Mouse (Mus musculus) embryonic fibroblast, embryonic 13.5 days (primary cell): ENCODE measurements around the gene Gm6377. TPM values are rescaled to one million over a fixed set of nuclear protein-coding genes. Genes with fewer than 3 reads are reported as not detected.

Experiments
- H3K27ac ChIP-seq: 2 replicates; pipeline ENCODE4 v1.5.1; 2012; ENCODE audit warnings: low read length, control low read depth, inconsistent platforms; ENCODE audit not compliant: insufficient read depth
- H3K4me1 ChIP-seq: 2 replicates; pipeline ENCODE4 v1.6.1; 2011; ENCODE audit warnings: low read length; ENCODE audit not compliant: control insufficient read depth, insufficient read depth
- H3K4me3 ChIP-seq: 2 replicates; pipeline ENCODE4 v1.5.1; 2011; ENCODE audit warnings: mild to moderate bottlenecking, control low read depth, low read length; ENCODE audit not compliant: insufficient read depth
- CTCF ChIP-seq: IDR thresholded peaks from 2 replicates; pipeline ENCODE4 v1.5.1; 2011; ENCODE audit warnings: mild to moderate bottlenecking, control low read depth, low read length, moderate library complexity, borderline replicate concordance; ENCODE audit not compliant: insufficient read depth
- POLR2A ChIP-seq: IDR thresholded peaks from 2 replicates; pipeline ENCODE4 v1.6.1; 2011; ENCODE audit warnings: low read depth, mild to moderate bottlenecking, control low read depth, low read length, moderate library complexity
- polyA plus RNA-seq: library from polyadenylated mRNA; stranded (reverse); fragments of >200 nt; gene quantifications from 2 replicates; pipeline ENCODE4 v1.2.4, GENCODE M21; 2011; ENCODE audit warnings: low read depth; ENCODE audit not compliant: missing spikeins, insufficient read length

The Gm6377 gene
- polyA plus RNA-seq: 0.30 TPM in 1 of 2 replicates, not detected in the other

DNA sequence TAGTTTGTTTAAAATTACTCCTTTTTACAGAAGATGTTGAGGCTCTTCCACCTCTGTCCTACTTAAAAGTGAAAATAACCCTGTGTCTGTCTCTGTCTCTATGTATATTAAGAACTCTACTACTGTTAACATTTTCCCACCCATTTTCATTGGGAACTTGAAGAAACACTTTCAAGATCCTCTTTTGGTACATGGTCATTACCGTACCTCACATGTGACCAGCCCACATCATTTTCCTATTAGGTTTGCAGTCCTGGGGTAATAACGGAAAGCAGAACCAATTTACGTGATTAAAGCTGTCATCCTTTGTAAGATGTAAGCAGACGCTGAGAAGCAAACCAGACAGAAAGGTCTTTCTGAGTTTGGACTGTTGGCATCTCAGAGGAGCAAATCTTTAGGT is at the start of gene Gm6377:
Gene Gm6377, plus strand, starts transcription at position 289 of the 400 bp plus-strand sequence.
- TF ChIP-seq POLR2A: no peak
- no peak for TF ChIP-seq CTCF
- H3K27ac ChIP-seq: no peak within 1 kb of the TSS
- no peak within 1 kb of the TSS for H3K4me3 ChIP-seq
- H3K4me1 ChIP-seq: no peaks in the 10 kb centered on the region

DNA sequence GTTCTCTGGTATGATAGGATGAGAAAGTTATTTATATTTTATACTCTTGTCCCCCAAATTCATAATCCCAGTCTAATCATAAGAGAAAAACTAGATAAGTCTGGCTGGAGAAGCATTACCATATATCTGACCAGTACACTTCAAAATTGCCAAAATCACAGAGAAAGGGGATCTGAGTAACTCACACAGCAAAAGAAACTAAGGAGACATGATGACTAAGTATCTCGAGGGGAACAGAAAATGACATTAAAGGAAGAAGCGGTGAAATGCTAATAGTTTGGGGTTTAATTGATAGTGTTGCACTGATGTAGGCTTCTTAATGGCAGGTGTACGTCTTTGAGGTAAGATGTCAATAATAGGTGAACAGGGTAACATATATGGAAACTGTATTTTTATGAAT is 49.4 kb upstream of the Gm6377 start:
- TF ChIP-seq POLR2A (no peak), CTCF (no peak)
- no peak overlapping the region for H3K4me3 ChIP-seq
- H3K4me1 ChIP-seq: no peaks in the 10 kb centered on the region
- H3K27ac ChIP-seq: no peak overlapping the region

DNA sequence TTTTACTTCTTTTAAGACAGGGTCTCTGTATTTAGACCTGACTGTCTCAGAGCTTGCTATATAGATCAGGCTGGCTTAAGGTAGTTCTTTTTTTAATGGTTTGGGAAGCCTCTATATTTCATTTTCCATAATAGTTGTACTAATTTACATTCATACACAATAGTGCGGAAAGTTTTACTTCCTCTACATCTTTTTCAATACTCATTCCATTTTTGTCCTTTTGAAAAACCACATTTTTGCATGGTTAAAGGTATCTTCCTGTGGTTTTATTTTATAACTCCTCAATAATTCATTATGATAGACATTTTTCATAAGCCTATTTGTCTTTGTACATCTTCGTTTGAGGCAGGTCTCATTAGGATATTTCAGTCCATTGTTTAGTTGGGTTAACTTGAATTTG is 45.3 kb upstream of the Gm6377 start:
- Histone ChIP-seq H3K4me1 (no peaks in the 10 kb centered on the region), H3K27ac (no peak overlapping the region), H3K4me3 (no peak overlapping the region)
- no peak for TF ChIP-seq CTCF
- TF ChIP-seq POLR2A: no peak

DNA sequence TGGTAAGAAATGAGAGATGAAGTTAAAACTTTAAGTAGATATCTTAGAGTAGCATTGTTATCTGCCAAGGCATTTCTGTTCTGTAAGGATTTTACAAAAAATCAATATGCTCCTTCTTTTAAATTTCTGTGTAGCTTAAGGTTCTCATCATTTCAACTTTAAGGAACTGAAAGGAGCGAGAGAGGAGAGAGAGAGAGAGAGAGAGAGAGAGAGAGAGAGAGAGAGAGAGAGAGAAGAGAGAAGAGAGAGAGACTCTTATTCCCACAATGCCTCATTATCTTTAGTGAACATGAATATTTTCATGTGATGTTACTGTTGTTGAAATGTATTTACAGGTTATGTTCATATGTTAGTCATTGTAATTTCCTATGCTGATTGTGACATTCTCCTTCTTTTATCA is 36.2 kb upstream of the Gm6377 start:
- Histone ChIP-seq H3K4me3 (no peak overlapping the region), H3K27ac (no peak overlapping the region), H3K4me1 (no peaks in the 10 kb centered on the region)
- no peak for TF ChIP-seq POLR2A
- TF ChIP-seq CTCF: no peak

DNA sequence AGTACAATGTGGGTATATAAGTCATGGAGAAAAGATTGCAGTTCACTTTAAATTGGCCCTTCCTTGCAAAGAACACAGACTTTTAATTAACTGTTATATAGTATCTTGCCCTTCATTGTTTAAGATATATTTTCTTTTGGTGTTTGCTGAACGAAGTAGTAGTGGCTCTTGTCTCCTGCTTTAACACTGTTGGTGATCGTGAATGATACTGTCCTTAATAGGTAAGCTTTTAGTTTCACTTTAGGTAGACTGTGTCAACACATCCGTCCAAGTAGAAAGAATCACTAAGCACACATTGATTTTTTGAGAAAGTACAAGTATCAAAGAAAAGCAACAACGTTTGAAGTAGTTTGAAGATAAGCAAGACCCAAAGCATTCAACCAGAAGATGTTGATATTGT is 35.7 kb upstream of the Gm6377 start:
- no peak for TF ChIP-seq POLR2A
- no peak for TF ChIP-seq CTCF
- Histone ChIP-seq H3K4me1 (no peaks in the 10 kb centered on the region), H3K4me3 (no peak overlapping the region), H3K27ac (no peak overlapping the region)

DNA sequence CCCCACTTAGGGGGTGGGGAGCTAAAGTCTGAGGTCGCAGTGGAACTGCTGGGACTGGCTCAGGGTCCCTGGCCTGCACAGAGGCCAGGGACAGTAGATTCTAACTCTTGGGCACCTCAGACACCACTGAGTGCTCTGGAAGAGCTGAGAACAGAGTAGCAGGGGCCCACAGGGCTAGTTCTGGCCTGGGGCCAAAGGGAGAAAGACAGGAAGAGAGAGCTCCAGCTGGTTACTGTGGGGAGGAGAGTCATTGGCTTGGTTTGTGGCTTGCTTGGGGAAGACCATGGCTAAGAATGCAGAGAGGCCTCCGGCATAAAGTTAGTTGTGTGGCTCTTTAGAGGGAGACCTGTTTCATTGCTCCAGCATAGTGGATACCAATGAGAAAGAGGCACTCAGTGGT is 21.5 kb upstream of the Gm6377 start:
- Histone ChIP-seq H3K4me1 (no peaks in the 10 kb centered on the region), H3K4me3 (no peak overlapping the region), H3K27ac (no peak overlapping the region)
- no peak for TF ChIP-seq CTCF
- no peak for TF ChIP-seq POLR2A

DNA sequence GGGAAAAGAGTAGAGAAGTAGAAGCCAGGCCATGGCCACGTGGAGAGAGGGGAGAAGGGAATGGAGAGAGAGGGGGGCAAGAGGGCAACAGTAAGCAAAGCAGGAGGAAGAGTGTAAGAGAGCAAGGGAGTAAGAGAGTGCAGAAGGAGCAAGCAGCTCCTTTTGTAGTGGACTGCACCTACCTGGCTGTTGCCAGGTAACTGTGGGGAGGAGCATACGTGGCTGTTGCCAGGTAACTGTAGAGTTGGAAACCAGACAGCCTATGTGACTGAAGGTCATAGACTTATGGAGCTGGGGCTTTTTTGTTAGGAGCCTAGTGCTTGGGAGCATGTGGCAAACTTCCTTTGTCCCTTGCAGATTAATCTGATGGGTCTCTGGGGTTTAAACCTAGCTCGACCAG is 21.1 kb upstream of the Gm6377 start:
- TF ChIP-seq POLR2A (no peak), CTCF (no peak)
- H3K4me3 ChIP-seq: no peak overlapping the region
- no peak overlapping the region for H3K27ac ChIP-seq
- no peaks in the 10 kb centered on the region for H3K4me1 ChIP-seq

DNA sequence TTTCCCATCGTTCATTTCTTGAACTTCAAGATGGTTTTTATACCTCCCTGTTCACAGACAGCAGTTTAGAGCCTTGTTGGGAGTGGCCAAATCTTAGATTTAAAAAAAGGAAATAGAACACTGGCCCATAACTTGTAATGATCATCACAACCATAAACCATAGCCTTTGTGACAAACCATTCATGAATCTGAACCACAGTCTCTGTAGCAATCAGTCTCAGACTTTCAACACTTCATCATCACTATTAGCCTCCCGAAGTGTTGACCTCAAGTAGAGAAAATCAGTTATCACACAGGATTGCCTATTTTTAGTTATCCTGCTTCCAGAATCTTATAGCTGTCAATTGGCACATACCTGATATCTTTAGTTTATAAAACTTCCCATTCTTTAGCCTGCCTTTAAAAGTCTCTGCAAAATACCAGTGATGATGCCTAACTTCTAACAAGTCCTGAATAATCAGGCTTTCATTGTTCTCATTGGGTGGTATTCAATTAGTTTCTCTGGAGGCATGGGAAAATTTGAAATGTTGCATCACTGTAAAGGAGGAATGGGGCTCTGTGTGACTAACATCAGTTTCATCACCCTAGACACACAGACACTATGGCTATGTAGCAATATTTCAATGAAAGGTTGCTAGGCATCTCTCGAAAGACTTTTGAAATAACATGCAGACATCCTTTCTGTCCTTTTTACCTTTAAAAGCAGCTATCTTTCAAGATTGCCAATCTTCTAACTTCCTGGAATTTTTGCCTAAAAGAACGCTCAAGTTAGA is 11.7 kb upstream of the Gm6377 start:
- Histone ChIP-seq H3K4me3 (no peak overlapping the region), H3K27ac (no peak overlapping the region), H3K4me1 (no peaks in the 10 kb centered on the region)
- TF ChIP-seq POLR2A (no peak), CTCF (no peak)

DNA sequence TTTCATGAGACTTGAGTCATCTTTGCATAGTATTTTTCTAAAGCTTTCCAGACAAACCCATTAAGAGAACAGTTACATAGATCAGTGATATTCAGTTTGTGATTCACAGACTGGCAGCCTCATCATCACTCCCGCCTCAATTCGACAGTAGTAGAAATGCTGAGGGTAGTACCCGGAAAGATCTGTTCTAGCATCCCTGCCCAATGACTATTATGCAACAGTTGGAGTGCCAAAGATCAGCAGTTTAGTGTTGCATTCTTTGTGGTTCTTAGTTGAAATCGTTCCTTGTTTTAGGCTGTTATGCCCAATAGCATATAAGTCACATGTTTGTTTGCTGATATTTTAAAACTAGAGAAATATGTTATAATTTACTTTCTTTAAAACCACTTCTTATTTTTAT is 6.9 kb upstream of the Gm6377 start:
- no peak overlapping the region for H3K4me3 ChIP-seq
- TF ChIP-seq POLR2A (no peak), CTCF (no peak)
- H3K27ac ChIP-seq: no peak overlapping the region
- H3K4me1 ChIP-seq: no peaks in the 10 kb centered on the region

DNA sequence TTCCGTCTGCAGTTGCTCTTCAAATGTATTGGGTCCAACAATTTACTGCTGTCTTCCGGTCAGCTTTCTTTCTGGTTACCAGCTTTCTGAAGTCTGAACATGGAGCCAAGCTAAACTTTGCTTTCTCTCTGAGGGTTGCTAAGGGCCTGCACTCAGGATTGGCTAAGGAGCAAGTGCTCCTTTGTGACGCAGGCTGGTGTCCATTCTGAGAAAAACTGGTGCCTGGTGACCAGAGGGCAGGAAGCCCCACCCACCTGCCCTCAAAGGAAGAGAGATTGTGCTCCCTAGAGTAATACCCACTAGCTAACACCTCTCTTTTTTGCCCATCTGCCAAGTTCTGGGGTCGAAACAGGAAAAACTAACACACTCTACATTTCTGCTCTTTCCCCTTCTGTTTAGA is 5.6 kb upstream of the Gm6377 start:
- Histone ChIP-seq H3K4me3 (no peak overlapping the region), H3K4me1 (no peaks in the 10 kb centered on the region), H3K27ac (no peak overlapping the region)
- TF ChIP-seq CTCF (no peak), POLR2A (no peak)

DNA sequence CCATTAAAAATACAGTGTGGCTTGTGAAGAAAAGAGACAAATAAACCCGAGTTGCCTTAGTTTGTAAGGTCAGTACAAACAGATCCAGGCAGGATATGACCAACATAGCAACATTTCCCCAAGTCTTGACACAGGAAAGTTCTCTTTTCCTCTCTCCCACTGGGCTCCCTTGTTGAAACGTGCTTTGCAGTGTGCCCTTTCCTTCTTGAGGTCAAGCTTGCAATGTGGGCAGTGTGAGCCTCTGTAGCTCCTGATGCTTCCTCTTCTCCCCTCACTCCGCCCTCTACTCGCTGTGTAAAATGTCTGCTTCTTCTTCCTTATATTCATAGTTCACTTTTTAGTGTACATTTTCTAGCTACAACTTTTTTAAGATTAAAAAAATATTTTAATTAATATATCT is 5.1 kb upstream of the Gm6377 start:
- H3K4me1 ChIP-seq: no peaks in the 10 kb centered on the region
- no peak overlapping the region for H3K27ac ChIP-seq
- no peak overlapping the region for H3K4me3 ChIP-seq
- TF ChIP-seq POLR2A (no peak), CTCF (no peak)
